Mouse (Mus musculus) ES-Bruce4 (cell line): Measurements from ENCODE around the gene Fcgr4. TPM values are rescaled to one million over a fixed set of nuclear protein-coding genes. Genes with fewer than 3 reads are reported as not detected.
"Not testable (repeated sequence)": the region's sequence is repeated elsewhere in the genome, so short reads cannot be mapped to it uniquely, and the experiment has no call there.

Experiments used
- H3K27ac ChIP-seq: 2 replicates; pipeline ENCODE4 v1.5.1; 2012; ENCODE audit warnings: low read length, inconsistent platforms; ENCODE audit not compliant: insufficient read depth
- H3K27me3 ChIP-seq: 2 replicates; pipeline ENCODE4 v1.6.1; 2012; ENCODE audit warnings: mild to moderate bottlenecking, low read length, inconsistent platforms; ENCODE audit not compliant: control insufficient read depth, poor library complexity, insufficient read depth, severe bottlenecking
- H3K36me3 ChIP-seq: 2 replicates; pipeline ENCODE4 v1.6.1; 2012; ENCODE audit warnings: inconsistent platforms, mild to moderate bottlenecking, low read length, moderate library complexity; ENCODE audit not compliant: control insufficient read depth, poor library complexity, insufficient read depth, severe bottlenecking
- H3K4me1 ChIP-seq: one replicate; pipeline ENCODE4 v1.8.1; 2011; ENCODE audit warnings: low read length; ENCODE audit not compliant: control insufficient read depth, insufficient read depth
- H3K4me3 ChIP-seq: 2 replicates; pipeline ENCODE4 v1.5.1; 2011; ENCODE audit warnings: low read depth, mild to moderate bottlenecking, low read length
- H3K9ac ChIP-seq: 2 replicates; pipeline ENCODE4 v1.6.1; 2012; ENCODE audit warnings: low read depth, mild to moderate bottlenecking, inconsistent platforms; ENCODE audit not compliant: poor library complexity, severe bottlenecking
- H3K9me3 ChIP-seq: replicated peaks from 2 replicates; pipeline ENCODE4 v1.6.1; 2012; ENCODE audit warnings: mild to moderate bottlenecking, low read length, inconsistent platforms; ENCODE audit not compliant: control insufficient read depth, poor library complexity, insufficient read depth, severe bottlenecking
- polyA plus RNA-seq: library from polyadenylated mRNA; stranded (reverse); fragments of >200 nt; gene quantifications from 2 replicates; pipeline ENCODE4 v1.2.4, GENCODE M21; 2011; ENCODE audit warnings: low read depth; ENCODE audit not compliant: missing spikeins, insufficient read depth, insufficient read length

The Fcgr4 gene
- polyA plus RNA-seq, 1 experiment: not detected

DNA sequence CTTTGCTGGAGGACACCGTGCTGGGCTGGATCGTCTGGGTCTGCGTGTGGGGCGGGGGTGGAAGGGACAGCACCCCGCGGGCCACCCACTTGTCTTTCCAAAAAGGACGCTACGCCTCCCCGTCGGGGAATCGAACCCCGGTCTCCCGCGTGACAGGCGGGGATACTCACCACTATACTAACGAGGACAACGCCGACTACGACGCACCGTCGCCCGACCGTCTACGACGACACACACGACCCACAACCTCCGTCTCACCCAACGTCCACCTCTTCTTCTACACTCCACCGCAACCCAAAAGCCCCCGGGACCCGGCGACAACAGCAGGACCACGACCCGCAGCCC, 46.5 kb downstream of the Fcgr4 start:
- H3K27ac ChIP-seq: not testable (repeated sequence)

DNA sequence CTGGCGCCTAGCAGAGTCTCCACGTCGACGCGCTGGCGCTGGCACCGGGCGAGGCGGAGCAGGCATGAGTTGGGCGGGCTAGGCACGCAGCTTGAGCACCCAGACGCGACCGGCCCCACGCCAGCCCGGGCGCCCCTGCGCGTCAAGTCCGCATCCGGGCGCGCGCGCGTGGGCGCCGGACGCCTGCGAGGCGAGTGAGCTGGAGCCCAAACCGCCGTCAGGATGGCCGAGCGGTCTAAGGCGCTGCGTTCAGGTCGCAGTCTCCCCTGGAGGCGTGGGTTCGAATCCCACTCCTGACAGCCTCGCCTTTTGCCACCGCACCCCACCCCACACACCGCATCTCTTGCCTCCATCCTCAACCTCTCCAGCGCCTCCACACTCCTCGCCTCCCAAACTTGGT, 47.0 kb downstream of the Fcgr4 start:
- H3K27ac ChIP-seq, H3K9me3 ChIP-seq, H3K9ac ChIP-seq, H3K36me3 ChIP-seq, H3K27me3 ChIP-seq, H3K4me1 ChIP-seq: not testable (repeated sequence)
- 0 out of 2 replicates have a peak overlapping the region, but pooled peaks have one; percentile 1 for H3K4me3 ChIP-seq

More for the DNA sequence above, 46.5 kb downstream of the Fcgr4 start:
- H3K9me3 ChIP-seq, H3K36me3 ChIP-seq, H3K4me1 ChIP-seq, H3K9ac ChIP-seq, H3K27me3 ChIP-seq: not testable (repeated sequence)
- peak overlapping the region; percentile 21 for H3K4me3 ChIP-seq

DNA sequence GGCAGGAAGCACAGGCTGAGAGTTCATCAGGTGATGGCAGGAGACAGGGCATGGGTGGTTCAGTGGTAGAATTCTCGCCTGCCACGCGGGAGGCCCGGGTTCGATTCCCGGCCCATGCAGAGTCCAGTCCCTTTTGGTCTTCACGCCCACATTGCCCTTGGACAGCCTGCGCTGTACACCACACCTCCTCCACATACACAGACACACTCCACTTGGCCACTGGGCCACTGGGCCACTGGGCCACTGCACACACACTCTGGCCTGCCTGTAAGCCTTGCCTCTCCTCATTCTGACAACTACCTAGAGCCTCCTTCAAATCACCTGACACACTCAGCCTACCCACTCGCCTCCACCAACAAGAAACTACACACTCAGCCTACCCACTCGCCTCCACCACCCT, 47.9 kb downstream of the Fcgr4 start:
- not testable (repeated sequence) for H3K4me1 ChIP-seq, H3K4me3 ChIP-seq, H3K9ac ChIP-seq, H3K27ac ChIP-seq, H3K36me3 ChIP-seq, H3K9me3 ChIP-seq, H3K27me3 ChIP-seq

DNA sequence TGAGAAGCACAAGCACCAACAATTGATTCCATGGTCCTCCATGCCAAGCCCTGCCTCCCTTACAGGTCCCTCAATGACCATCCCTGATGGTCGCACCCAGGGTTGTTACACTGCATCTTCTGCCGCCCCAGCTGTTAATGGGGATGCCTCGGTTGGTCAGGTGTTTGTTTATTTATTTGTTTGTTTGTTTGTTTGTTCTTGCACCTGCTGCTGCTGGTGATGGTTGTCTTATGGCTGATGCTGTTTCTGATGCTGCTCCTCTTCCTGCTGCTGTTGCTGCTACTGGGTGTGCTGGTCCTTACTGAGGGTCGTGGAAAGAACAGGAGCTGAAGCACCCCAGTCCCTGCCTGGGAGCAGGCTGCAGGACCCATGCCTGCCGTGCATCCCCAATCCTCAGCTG, 49.2 kb downstream of the Fcgr4 start:
- not testable (repeated sequence) for H3K27ac ChIP-seq

DNA sequence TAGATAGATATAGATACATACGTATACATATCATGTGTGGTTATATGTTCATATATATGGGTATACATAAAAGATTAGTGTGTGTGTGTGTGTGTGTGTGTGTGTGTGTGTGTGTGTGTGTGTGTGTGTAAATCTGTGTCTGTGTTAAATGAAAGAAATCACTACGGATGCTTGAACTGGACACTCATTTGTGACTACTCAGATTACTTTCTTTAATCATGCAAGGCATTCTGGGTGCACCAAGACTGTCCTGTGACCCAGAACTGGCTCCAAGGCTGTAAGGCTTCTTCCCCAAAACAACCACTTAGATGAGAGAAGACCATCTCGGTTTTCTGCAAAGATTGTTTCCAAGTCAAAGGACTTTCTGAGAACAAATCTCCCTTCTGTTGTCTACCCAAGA, 50.8 kb downstream of the Fcgr4 start:
- not testable (repeated sequence) for H3K9ac ChIP-seq, H3K27ac ChIP-seq, H3K27me3 ChIP-seq, H3K4me1 ChIP-seq, H3K9me3 ChIP-seq, H3K36me3 ChIP-seq, H3K4me3 ChIP-seq

More for the DNA sequence above, 49.2 kb downstream of the Fcgr4 start:
- H3K36me3 ChIP-seq, H3K4me1 ChIP-seq, H3K9me3 ChIP-seq, H3K27me3 ChIP-seq, H3K9ac ChIP-seq, H3K4me3 ChIP-seq: not testable (repeated sequence)

DNA sequence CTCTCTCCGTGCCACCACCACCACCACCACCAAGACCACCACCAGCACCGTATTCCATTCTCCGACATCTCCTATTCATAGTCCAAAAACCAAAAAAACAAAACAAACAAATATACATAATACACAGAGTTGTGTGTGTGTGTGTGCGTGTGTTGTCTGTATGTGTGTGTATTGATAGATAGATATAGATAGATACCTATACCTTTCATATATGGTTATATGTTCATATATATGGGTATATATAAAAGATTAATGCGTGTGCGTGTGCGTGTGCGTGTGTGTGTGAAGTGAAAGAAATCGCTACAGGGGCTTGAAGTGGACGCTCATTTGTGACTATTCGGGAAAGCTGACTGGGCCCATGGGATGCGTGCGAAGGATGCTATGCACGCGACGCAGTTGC, 52.2 kb downstream of the Fcgr4 start:
- H3K4me3 ChIP-seq, H3K36me3 ChIP-seq, H3K27me3 ChIP-seq, H3K4me1 ChIP-seq, H3K9me3 ChIP-seq, H3K27ac ChIP-seq, H3K9ac ChIP-seq: not testable (repeated sequence)

DNA sequence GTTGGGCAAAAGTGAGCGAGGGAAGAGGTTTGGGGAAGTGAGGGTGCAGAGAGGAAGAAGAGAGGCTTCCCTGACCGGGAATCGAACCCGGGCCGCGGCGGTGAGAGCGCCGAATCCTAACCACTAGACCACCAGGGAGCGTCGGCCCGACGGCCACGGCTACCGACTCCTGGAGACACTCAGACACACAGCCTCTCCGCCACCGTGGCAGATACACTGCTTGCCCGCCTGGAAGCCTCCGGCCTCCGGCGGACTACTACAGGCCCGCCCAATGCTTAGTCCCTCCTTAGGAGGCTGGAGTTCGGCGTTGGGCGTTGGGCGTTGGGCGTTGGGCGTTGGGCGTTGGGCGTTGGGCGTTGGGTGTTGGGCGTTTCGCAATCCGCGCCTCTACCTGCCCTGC, 53.0 kb downstream of the Fcgr4 start:
- H3K27me3 ChIP-seq, H3K27ac ChIP-seq, H3K36me3 ChIP-seq, H3K9me3 ChIP-seq, H3K9ac ChIP-seq, H3K4me1 ChIP-seq: not testable (repeated sequence)
- peak overlapping the region; percentile 20; the same call in 1 of the 2 replicates for H3K4me3 ChIP-seq

DNA sequence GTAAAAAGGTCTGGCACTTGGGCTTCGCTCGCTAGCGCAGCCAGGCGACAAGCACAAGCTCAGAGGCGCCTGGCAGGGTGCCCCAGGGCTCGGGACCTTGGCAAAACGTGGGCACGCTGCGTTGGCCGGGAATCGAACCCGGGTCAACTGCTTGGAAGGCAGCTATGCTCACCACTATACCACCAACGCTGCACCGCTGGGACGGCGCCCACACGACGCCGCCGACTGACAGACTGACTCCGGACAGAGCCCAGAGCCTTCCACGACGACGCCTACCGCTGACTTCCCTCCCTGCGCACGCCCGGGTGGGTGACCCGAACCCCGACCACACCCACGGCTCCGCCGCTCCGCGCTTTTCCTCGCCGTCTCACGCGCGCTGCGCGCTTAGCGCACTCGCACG, 53.5 kb downstream of the Fcgr4 start:
- H3K4me1 ChIP-seq, H3K36me3 ChIP-seq, H3K9me3 ChIP-seq, H3K4me3 ChIP-seq, H3K9ac ChIP-seq, H3K27me3 ChIP-seq, H3K27ac ChIP-seq: not testable (repeated sequence)

DNA sequence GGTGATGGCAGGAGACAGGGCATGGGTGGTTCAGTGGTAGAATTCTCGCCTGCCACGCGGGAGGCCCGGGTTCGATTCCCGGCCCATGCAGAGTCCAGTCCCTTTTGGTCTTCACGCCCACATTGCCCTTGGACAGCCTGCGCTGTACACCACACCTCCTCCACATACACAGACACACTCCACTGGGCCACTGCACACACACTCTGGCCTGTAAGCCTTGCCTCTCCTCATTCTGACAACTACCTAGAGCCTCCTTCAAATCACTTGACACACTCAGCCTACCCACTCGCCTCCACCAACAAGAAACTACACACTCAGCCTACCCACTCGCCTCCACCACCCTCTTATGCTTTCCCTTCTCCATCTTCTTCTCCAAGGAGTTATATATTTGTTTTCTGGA, 55.6 kb downstream of the Fcgr4 start:
- H3K9ac ChIP-seq, H3K27me3 ChIP-seq, H3K4me1 ChIP-seq, H3K27ac ChIP-seq, H3K9me3 ChIP-seq, H3K4me3 ChIP-seq, H3K36me3 ChIP-seq: not testable (repeated sequence)

DNA sequence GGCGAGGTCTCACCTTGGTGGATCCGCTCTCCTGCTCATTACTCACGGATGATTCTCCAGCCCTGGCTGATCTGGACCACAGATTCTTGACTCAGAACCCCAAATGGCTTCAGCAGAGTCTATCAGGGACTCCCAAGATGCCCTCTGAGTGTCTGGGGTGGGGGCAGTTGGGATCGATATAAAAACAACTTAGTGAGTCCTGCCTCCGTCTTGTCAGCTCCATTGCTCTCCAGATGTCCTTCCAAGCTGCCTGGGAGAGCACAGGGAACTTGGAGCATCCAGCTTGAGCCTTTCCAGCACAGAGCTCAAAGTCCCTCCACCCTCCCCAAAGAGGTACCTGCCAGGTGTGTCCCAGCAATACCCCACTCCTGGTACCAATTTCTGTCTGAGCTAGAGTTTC, 57.5 kb downstream of the Fcgr4 start:
- not testable (repeated sequence) for H3K9ac ChIP-seq, H3K4me1 ChIP-seq, H3K36me3 ChIP-seq, H3K27me3 ChIP-seq, H3K9me3 ChIP-seq, H3K27ac ChIP-seq, H3K4me3 ChIP-seq
